Mouse (Mus musculus): Measurements from ENCODE around the gene Aff1.

Aff1 gene

GRCm38 (mm10) chr5:103772252-103772651, 80.1 kb downstream of the Aff1 start:
- DNase-seq (ENCODE audit: low read depth, low spot score), result no peak

GRCm38 (mm10) chr5:103773100-103773552, 81.0 kb downstream of the Aff1 start:
- DNase-seq (ENCODE audit: low read depth, low spot score), result no peak

- no peak for DNase-seq (ENCODE audit: low read depth, low spot score)
Measured at GRCm38 (mm10) chr5:103774703-103775333, 82.6 kb downstream of the Aff1 start.

- no peak for DNase-seq (ENCODE audit: low read depth, low spot score)
Measured at GRCm38 (mm10) chr5:103775429-103775828, 83.3 kb downstream of the Aff1 start.

GRCm38 (mm10) chr5:103776842-103777241, 84.7 kb downstream of the Aff1 start:
- no peak for DNase-seq (ENCODE audit: low read depth, low spot score)

GRCm38 (mm10) chr5:103777446-103777845, 85.3 kb downstream of the Aff1 start:
- DNase-seq (ENCODE audit: low read depth, low spot score), result no peak

GRCm38 (mm10) chr5:103778314-103779117, 86.3 kb downstream of the Aff1 start:
- DNase-seq (ENCODE audit: low read depth, low spot score), result no peak

GRCm38 (mm10) chr5:103779836-103780235, 87.7 kb downstream of the Aff1 start:
- no peak for DNase-seq (ENCODE audit: low read depth, low spot score)

GRCm38 (mm10) chr5:103780266-103780665, 88.1 kb downstream of the Aff1 start:
- DNase-seq (ENCODE audit: low read depth, low spot score), result no peak

- no peak for DNase-seq (ENCODE audit: low read depth, low spot score)
Measured at GRCm38 (mm10) chr5:103780836-103781235, 88.7 kb downstream of the Aff1 start.

GRCm38 (mm10) chr5:103783086-103783668, 91.0 kb downstream of the Aff1 start:
- DNase-seq (ENCODE audit: low read depth, low spot score), result no peak

GRCm38 (mm10) chr5:103786096-103786495, 93.9 kb downstream of the Aff1 start:
- no peak for DNase-seq (ENCODE audit: low read depth, low spot score)

GRCm38 (mm10) chr5:103788476-103788875, 96.3 kb downstream of the Aff1 start:
- no peak for DNase-seq (ENCODE audit: low read depth, low spot score)

GRCm38 (mm10) chr5:103788976-103789375, 96.8 kb downstream of the Aff1 start:
- no peak for DNase-seq (ENCODE audit: low read depth, low spot score)

- no peak for DNase-seq (ENCODE audit: low read depth, low spot score)
Measured at GRCm38 (mm10) chr5:103789619-103790116, 97.5 kb downstream of the Aff1 start.

- no peak for DNase-seq (ENCODE audit: low read depth, low spot score)
Measured at GRCm38 (mm10) chr5:103791741-103792140, 99.6 kb downstream of the Aff1 start.

GRCm38 (mm10) chr5:103795121-103795520, 102.9 kb downstream of the Aff1 start:
- DNase-seq (ENCODE audit: low read depth, low spot score), result no peak

- DNase-seq (ENCODE audit: low read depth, low spot score), result no peak
Measured at GRCm38 (mm10) chr5:103796035-103796434, 103.9 kb downstream of the Aff1 start.

GRCm38 (mm10) chr5:103797774-103798173, 105.6 kb downstream of the Aff1 start:
- peak; percentile 63 for DNase-seq (ENCODE audit: low read depth, low spot score)

GRCm38 (mm10) chr5:103799438-103799837, 107.3 kb downstream of the Aff1 start:
- DNase-seq (ENCODE audit: low read depth, low spot score), result no peak

- DNase-seq (ENCODE audit: low read depth, low spot score), result no peak
Measured at GRCm38 (mm10) chr5:103800009-103800408, 107.8 kb downstream of the Aff1 start.

GRCm38 (mm10) chr5:103803386-103803785, 111.2 kb downstream of the Aff1 start:
- no peak for DNase-seq (ENCODE audit: low read depth, low spot score)
